Comparison of ENCODE assay signal across 8 mouse cellular contexts in the genomic region with DNA sequence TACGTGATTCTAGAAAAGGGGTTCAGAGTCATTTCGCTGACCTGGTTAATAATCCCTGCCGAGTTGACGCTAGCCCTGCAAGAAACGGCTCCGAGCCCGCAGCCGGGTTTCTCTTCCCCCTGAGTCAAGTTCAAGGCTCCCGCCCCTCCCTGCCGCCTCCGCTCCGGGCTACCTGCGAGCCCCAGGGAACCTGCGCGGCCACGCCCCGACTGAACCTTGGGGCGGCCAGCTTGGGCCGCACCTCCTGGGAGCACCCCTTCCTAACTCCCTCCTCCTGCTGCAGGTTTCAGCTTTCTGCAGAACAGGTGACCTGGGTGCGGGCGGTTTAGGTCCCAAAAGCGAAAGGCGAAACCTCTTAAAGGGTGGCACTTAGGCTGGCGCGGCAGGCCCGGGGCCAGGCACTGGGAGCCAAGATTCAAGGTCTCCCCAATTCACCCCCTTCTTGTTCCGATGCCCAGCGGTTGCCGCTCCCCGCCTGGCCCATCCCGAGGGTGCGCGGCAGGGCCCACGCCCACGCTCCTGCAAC. TPM values are rescaled to one million over a fixed set of nuclear protein-coding genes. Genes with fewer than 3 reads are reported as not detected.
DNase-seq lines count a peak whose midpoint lies in the region; ATAC-seq and TF ChIP-seq lines count a peak whose summit lies in the region.

No protein-coding gene starts in this region.

- ATAC-seq in hindbrain, embryonic 14.5 days (ENCODE audit: low FRiP score), result no peak
- no peak for ATAC-seq in midbrain, embryonic 16.5 days

- peak overlapping the region; percentile 51 for H3K9ac ChIP-seq in hindbrain, embryonic 14.5 days
- peak overlapping the region; percentile 81 for H3K9ac ChIP-seq in midbrain, embryonic 16.5 days (ENCODE audit: low read depth, low read length)

- peaks cover 57% of the 10 kb centered on the region for H3K27me3 ChIP-seq in embryonic facial prominence, embryonic 10.5 days (replicated peaks; ENCODE audit: low read depth, poor library complexity, severe bottlenecking)
- H3K27me3 ChIP-seq in hindbrain, embryonic 14.5 days (ENCODE audit: control insufficient read depth, insufficient read depth, low read length), result peaks cover 44% of the 10 kb centered on the region
- H3K27me3 ChIP-seq in midbrain, embryonic 16.5 days (ENCODE audit: control insufficient read depth, insufficient read depth, low read depth, low read length), result peaks cover 13% of the 10 kb centered on the region
- peaks cover 4% of the 10 kb centered on the region; the same call in 1 of the 2 replicates for H3K27me3 ChIP-seq in testis, adult 2 months (ENCODE audit: control insufficient read depth, insufficient read depth, low read length)

- DNase-seq in CD4-positive, CD25-positive, alpha-beta regulatory T cell, adult 2 months (ENCODE audit: low read depth, low spot score), result peak; percentile 81
- peak; percentile 58 for DNase-seq in Muller cell, postnatal 12 days (ENCODE audit: inconsistent ontology term)
- DNase-seq in embryonic facial prominence, embryonic 10.5 days (ENCODE audit: low spot score), result peak; percentile 63
- no peak for DNase-seq in hindbrain, embryonic 14.5 days (ENCODE audit: low spot score)
- DNase-seq in liver, result peak; percentile 73
- no peak for DNase-seq in right cerebral cortex, adult 18-20 months

- peak overlapping the region; percentile 97 for H3K4me2 ChIP-seq in hindbrain, embryonic 14.5 days (replicated peaks)
- peak overlapping the region; percentile 97 for H3K4me2 ChIP-seq in midbrain, embryonic 16.5 days (ENCODE audit: low read length)

- peak overlapping the region; percentile 44; the same call in 1 of the 2 replicates for H3K27ac ChIP-seq in embryonic facial prominence, embryonic 10.5 days (replicated peaks)
- no peak overlapping the region for H3K27ac ChIP-seq in hindbrain, embryonic 14.5 days
- H3K27ac ChIP-seq in midbrain, embryonic 16.5 days (ENCODE audit: low read length), result no peak overlapping the region
- H3K27ac ChIP-seq in testis, adult 2 months (ENCODE audit: control insufficient read depth, insufficient read depth, low read depth, low read length), result no peak overlapping the region

- no peak for TF ChIP-seq CTCF in testis, adult 2 months (IDR thresholded peaks at IDR 0.05; ENCODE audit: control insufficient read depth, insufficient read depth, insufficient replicate concordance, low read depth, low read length)

- H3K4me1 ChIP-seq in embryonic facial prominence, embryonic 10.5 days, result peaks cover 35% of the 10 kb centered on the region
- H3K4me1 ChIP-seq in hindbrain, embryonic 14.5 days (replicated peaks; ENCODE audit: control insufficient read depth, insufficient read depth, low read length), result peaks cover 13% of the 10 kb centered on the region
- peaks cover 16% of the 10 kb centered on the region for H3K4me1 ChIP-seq in midbrain, embryonic 16.5 days (ENCODE audit: control insufficient read depth, insufficient read depth, low read length)
- peaks cover 20% of the 10 kb centered on the region for H3K4me1 ChIP-seq in testis, adult 2 months (ENCODE audit: control insufficient read depth, insufficient read depth, low read length)

- no peak for TF ChIP-seq POLR2A in testis, adult 2 months (IDR thresholded peaks at IDR 0.05; ENCODE audit: control insufficient read depth, low read depth, low read length)

- under 1% methylated on average over 35 of the region's 35 CpGs for WGBS in embryonic facial prominence, embryonic 10.5 days
- WGBS in hindbrain, embryonic 14.5 days, result 1% methylated on average over 35 of the region's 35 CpGs
- WGBS in midbrain, embryonic 16.5 days, result 0% methylated on average over 35 of the region's 35 CpGs

- H3K9me3 ChIP-seq in embryonic facial prominence, embryonic 10.5 days, result no peaks in the 10 kb centered on the region
- H3K9me3 ChIP-seq in hindbrain, embryonic 14.5 days (ENCODE audit: control insufficient read depth, low read length), result no peaks in the 10 kb centered on the region
- no peaks in the 10 kb centered on the region for H3K9me3 ChIP-seq in midbrain, embryonic 16.5 days (replicated peaks; ENCODE audit: control insufficient read depth, low read length, poor library complexity, severe bottlenecking)

- H3K36me3 ChIP-seq in embryonic facial prominence, embryonic 10.5 days (replicated peaks), result no peaks in the 10 kb centered on the region; the same call in 1 of the 2 replicates
- H3K36me3 ChIP-seq in hindbrain, embryonic 14.5 days (replicated peaks; ENCODE audit: control insufficient read depth, insufficient read depth), result no peaks in the 10 kb centered on the region
- no peaks in the 10 kb centered on the region for H3K36me3 ChIP-seq in midbrain, embryonic 16.5 days (ENCODE audit: control insufficient read depth, insufficient read depth, low read length)
- H3K36me3 ChIP-seq in testis, adult 2 months (ENCODE audit: control insufficient read depth, insufficient read depth, low read length), result no peaks in the 10 kb centered on the region

- H3K4me3 ChIP-seq in embryonic facial prominence, embryonic 10.5 days, result peak overlapping the region; percentile 82
- H3K4me3 ChIP-seq in hindbrain, embryonic 14.5 days (replicated peaks; ENCODE audit: low read length), result peak overlapping the region; percentile 71
- H3K4me3 ChIP-seq in midbrain, embryonic 16.5 days (ENCODE audit: low read depth, low read length), result peak overlapping the region; percentile 80
- H3K4me3 ChIP-seq in testis, adult 2 months (ENCODE audit: control insufficient read depth, low read depth, low read length), result peak overlapping the region; percentile 33

RNA-seq across cellular contexts. Expression of gene Myb, which starts 1.8 kb away (rescaled TPM):
- polyA plus RNA-seq in embryonic facial prominence, embryonic 10.5 days (2016; fragmentation: Nextera tagmentation; extraction: Ambion mirVana), result 4.4 and 5.3 TPM in 2 replicates
- 2.2 and 2.3 TPM in 2 replicates for polyA plus RNA-seq in hindbrain, embryonic 14.5 days (2014; fragmentation: Nextera tagmentation; extraction: Ambion mirVana)
- 2.4 and 2.8 TPM in 2 replicates for polyA plus RNA-seq in midbrain, embryonic 16.5 days (2015; fragmentation: Nextera tagmentation; extraction: Ambion mirVana)
- polyA plus RNA-seq in testis, adult 2 months (2012; rRNA removed), result 0.19 and 0.36 TPM in 2 replicates

Comparison
In these comparisons a context has a peak if more than half of its experiments do, and no peak if none do; other contexts are left out.
1. DNase-seq: peak in CD4-positive, CD25-positive, alpha-beta regulatory T cell, adult 2 months (single experiment), Muller cell, postnatal 12 days (single experiment), embryonic facial prominence, embryonic 10.5 days (single experiment) and liver (single experiment); none in hindbrain, embryonic 14.5 days (single experiment) and right cerebral cortex, adult 18-20 months (single experiment).
2. Peak in every context shown above with its lines, with median percentiles within 50 percentile points of each other: H3K4me3 ChIP-seq.